Mouse (Mus musculus) layer of hippocampus, postnatal 36 days (tissue): ENCODE measurements around the gene Notch2. TPM values are rescaled to one million over a fixed set of nuclear protein-coding genes. Genes with fewer than 3 reads are reported as not detected.
"Not testable (repeated sequence)": the region's sequence is repeated elsewhere in the genome, so short reads cannot be mapped to it uniquely, and the experiment has no call there.

Experiments used
- DNase-seq, 2 experiments: peaks; one replicate each; pipeline ENCODE4 v3.0.0; 2022
- total RNA-seq, 2 experiments: library from RNA; stranded (reverse); gene quantifications; 2 replicates each; pipeline ENCODE4 v1.2.3; 2021

Notch2 gene
- total RNA-seq, 2 experiments from 2014 or later = 23.2 to 24.6 TPM

DNA sequence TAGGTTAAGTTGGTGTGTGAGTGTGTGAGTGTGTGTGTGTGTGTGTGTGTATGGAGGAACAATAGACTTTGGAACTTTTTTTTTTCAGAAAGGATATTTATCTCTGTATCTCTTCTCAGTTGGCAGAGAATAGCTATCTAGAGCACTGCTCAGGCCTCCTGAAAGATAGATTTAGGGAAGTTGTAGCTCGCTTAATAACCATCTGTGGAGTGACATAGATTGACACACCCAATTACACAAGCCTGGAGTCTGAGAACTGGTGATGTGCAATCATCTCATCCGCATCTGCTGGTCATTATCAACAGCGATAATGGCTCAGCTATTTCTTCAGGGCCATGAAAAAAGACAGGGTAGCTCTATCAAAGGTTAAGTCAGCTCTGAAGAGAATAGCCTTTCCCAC is 18.9 kb downstream of the Notch2 start:
- DNase-seq = no peak

DNA sequence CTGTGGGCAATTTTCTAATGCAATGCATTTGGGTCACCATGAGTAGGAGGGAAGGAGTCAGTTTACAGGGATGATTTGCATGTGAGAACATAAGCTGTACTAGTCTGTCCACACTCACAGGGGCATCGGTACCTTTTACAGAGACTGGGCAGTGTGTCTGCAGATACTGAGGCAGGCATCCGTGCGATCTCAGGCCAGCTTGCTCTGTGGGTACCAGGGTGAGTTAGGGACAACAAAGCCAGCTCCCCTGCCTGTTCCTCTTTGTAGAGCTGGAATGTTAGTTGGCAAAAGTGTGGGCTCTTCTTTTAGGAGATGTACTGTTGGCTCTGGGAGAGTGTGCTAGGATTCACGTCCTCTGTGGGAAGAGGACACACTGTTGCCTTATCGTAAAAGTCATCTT is 19.6 kb downstream of the Notch2 start:
- no peak for DNase-seq

GRCm38 (mm10) chr3:98034622-98035593 is 21.6 kb downstream of the Notch2 start:
- DNase-seq = no peak

GRCm38 (mm10) chr3:98036161-98036560 is 22.8 kb downstream of the Notch2 start:
- no peak for DNase-seq

- no peak for DNase-seq
Observed at GRCm38 (mm10) chr3:98037151-98037550, 23.8 kb downstream of the Notch2 start.

- no peak for DNase-seq
Observed at GRCm38 (mm10) chr3:98038658-98039057, 25.3 kb downstream of the Notch2 start.

- no peak for DNase-seq
Observed at GRCm38 (mm10) chr3:98039223-98039622, 25.9 kb downstream of the Notch2 start.

- no peak for DNase-seq
Observed at GRCm38 (mm10) chr3:98039666-98040456, 26.5 kb downstream of the Notch2 start.

DNA sequence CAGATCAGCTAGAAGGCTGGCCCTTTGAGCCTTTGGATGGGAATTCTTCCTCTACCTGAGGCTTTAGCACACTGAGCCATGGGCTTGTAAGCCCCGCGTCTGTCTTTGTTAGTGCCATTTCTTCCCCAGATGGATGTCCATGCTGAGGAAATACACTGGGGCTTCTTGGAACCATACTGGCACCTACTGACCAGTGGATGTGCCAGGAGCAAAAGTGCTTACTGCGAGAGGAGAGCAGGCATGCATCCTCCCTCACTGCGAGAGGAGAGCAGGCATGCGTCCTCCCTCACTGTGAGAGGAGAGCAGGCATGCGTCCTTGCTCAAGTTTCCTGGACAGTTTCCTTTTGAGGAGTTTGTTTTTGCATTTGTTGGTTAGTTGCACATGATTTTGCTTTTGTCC is 27.5 kb downstream of the Notch2 start:
- no peak for DNase-seq

- DNase-seq = no peak
Observed at GRCm38 (mm10) chr3:98042301-98042700, 29.0 kb downstream of the Notch2 start.

- DNase-seq = peak; percentile 49 to 68
Observed at GRCm38 (mm10) chr3:98042955-98043456, 29.7 kb downstream of the Notch2 start.

GRCm38 (mm10) chr3:98043669-98044068 is 30.3 kb downstream of the Notch2 start:
- no peak for DNase-seq

DNA sequence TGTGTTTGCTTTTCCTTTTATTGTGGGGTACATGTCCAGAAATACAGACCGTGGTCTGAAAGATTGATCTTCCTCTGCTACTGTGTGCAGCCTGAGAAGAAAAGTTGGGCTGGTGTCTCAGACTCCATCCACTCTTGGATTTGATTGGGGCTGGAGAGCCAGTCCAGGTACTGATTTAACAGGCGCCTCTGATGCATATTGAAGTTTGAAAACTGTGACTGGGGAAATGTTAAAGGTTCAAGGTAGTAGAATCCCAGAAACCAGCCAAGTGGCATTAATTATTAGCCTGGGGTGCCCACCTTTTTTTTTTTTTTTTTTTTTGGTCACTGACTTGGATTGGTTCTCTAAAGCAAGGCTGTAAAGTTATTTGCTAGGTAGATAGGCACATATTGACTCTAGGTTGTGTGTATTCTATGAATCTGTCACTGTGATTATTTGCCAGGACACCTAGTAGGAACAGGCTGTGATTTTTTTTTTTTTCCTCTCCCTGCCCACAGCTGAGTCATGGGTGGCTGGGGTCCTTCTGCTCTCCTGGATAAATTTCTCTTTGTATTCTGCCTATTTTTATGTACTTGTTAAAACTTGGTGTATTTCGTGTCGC is 31.5 kb downstream of the Notch2 start:
- no peak for DNase-seq

DNA sequence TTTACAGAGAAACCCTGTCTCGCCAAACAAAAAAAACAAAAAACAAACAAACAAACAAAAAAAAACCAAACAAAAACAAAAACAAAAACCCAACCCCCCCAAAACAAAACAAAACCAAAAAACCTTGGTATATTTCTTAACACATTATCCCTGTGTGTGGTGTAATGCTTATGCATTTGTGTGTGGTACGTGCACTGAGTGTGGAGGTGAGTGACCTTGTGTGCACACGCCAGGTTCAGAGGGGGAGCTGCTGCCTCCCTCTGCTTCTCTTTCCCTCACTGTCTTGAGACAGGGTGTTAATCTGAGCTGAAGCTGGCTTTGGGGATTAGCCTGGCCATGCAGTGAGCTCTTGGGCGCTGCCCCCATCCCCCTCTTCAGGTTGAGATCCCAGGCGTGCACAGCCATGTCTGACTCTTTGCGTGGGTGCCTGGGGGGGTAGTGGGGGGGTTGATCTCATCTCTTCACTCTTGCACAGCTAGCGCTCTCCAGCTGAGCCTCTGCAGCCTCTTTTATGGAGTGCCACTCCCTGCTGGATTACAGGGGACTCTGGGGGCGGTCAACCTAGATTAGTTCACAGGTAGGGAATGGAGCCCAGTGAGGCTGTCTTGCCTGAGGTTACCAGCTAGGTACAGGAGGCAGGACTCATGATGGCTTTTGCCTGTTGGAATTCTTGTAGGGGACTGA is 32.3 kb downstream of the Notch2 start:
- DNase-seq = no peak

GRCm38 (mm10) chr3:98046305-98046704 is 33.0 kb downstream of the Notch2 start:
- DNase-seq = no peak

DNA sequence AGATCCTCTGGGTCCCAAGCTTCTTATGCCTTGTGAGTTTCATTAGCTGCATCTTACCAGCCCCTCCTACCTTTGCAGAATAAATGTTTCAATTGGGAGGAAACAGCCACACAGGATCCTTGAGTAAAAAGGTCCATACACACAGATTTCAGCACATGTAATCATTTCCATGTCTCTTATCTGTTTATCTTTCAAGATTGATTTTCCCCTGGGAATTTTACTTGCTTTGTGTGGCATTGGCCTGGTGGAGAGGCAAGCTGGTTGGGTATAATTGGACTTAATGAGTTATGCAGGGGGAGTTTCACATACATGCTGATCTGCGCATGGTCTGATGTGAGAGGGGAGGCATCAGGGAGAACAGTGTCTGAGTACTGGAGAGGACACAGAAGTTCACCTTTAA is 36.3 kb downstream of the Notch2 start:
- DNase-seq = no peak

- DNase-seq = not testable (repeated sequence)
Observed at GRCm38 (mm10) chr3:98050086-98050485, 36.8 kb downstream of the Notch2 start.

- DNase-seq = no peak
Observed at GRCm38 (mm10) chr3:98050492-98051406, 37.4 kb downstream of the Notch2 start.

DNA sequence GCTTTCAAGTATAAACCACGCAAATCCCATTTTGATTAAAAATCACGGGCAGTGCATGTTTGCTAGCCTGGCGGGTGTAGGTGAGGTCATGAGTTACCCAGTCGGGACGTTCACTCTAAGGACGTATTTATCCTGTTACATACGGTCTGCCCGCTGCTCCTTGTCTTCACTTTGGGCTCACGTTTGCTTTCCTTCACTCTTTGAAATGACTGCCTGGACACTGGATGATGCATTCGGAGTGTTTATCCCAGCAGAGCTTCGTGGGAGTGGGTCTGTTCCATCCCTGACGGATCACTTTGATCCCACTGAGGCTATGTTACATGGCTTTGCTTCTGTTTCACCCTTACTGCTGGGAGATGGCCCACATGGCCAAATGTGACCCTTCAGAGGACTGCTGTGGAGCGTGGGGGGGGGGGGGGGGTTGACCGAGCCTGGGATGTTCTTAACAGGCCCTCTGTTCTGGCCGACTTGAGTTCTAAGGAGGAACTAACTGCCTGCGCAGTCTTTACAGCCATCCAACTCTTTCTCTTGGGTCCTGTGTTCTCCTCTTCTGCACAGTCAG is 38.2 kb downstream of the Notch2 start:
- DNase-seq = no peak
